Mouse (Mus musculus) spleen, embryonic (tissue): ENCODE measurements around the gene Gm21876.
"Not testable (repeated sequence)": the region's sequence is repeated elsewhere in the genome, so short reads cannot be mapped to it uniquely, and the experiment has no call there.

ENCODE experiments used
- CTCF ChIA-PET: fragments of 350-600 bp; sonication (Branson Sonifier 250); formaldehyde crosslinking; loops from one replicate; lab custom pipeline; 2022; lab: Charles Lee

The Gm21876 gene

DNA sequence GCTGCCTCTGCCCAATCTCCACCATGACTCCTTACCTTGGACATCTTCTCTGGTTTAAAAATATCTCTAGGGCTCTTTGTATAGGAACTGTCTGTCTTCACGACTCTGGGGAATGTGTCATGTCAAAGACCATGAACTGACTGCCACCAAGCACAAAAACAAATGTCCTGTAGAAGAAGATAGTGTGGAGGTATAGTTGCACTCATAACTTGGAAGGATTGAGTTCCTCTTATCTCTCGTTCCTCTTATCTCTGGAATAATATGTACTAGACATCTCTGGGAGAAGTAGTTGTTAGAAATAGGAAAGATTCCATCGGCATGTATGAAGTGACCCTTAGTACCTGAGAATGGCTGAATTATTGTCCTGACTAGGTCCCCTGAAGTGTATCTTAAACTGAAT, at the start of gene Gm21876:
Gm21876 (minus strand) TSS at position 101 of the 400 bp plus-strand sequence.
- CTCF ChIA-PET, result no interaction called here

- CTCF ChIA-PET, result no interaction called here
Observed at GRCm38 (mm10) chrX:21220422-21220821, 45.0 kb upstream of the Gm21876 start.

DNA sequence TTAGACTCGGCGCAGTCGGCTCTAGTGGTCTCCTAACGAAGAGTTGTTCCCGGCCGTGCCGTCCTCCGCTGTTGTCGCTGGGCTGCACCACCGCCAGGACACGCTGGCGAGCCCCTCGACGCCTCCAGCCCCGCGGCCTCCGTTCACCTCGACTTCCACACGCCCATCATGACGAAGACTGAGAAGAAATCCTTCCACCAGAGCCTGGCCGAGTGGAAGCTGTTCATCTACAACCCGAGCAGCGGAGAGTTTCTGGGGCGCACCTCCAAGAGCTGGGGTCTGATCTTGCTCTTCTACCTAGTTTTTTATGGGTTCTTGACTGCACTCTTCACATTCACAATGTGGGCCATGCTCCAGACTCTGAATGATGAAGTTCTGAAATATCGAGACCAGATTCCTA, 28.8 kb downstream of the Gm21876 start:
- CTCF ChIA-PET, result not testable (repeated sequence)
